Mouse (Mus musculus): ENCODE measurements at regions not wholly inside any gene's neighbourhood (a gene's known extent, or its start where the extent isn't known, plus 50 kb on each side); places are given as distances from the start of the nearest gene placed in this dataset.

GRCm38 (mm10) chr8:57242301-57242700 lies 78.5 kb upstream of the Hand2 start:
- Histone ChIP-seq H3K4me3 (no peak overlapping the region), H3K27me3 (ENCODE audit: low read depth, poor library complexity, severe bottlenecking) (no peaks in the 10 kb centered on the region), H3K9me3 (replicated peaks) (no peaks in the 10 kb centered on the region), H3K36me3 (no peaks in the 10 kb centered on the region), H3K27ac (no peak overlapping the region), H3K4me1 (peaks cover 20% of the 10 kb centered on the region)
- no peak for DNase-seq (ENCODE audit: low spot score)
- WGBS = 83% methylated on average over 2 of the region's 2 CpGs

- 80% methylated on average over 5 of the region's 5 CpGs for WGBS
- peaks cover 9% of the 10 kb centered on the region for H3K4me1 ChIP-seq
- H3K9me3 ChIP-seq (replicated peaks) = no peaks in the 10 kb centered on the region
- no peak overlapping the region for H3K27ac ChIP-seq
- DNase-seq (ENCODE audit: low spot score) = no peak
- H3K27me3 ChIP-seq (ENCODE audit: low read depth, poor library complexity, severe bottlenecking) = no peaks in the 10 kb centered on the region
- no peaks in the 10 kb centered on the region for H3K36me3 ChIP-seq
- H3K4me3 ChIP-seq = no peak overlapping the region
These were observed 71.7 kb upstream of the Hand2 start for GRCm38 (mm10) chr8:57249061-57249460.
